Mouse (Mus musculus): ENCODE data around the gene Olfr1131.
"Not testable (repeated sequence)": the region's sequence is repeated elsewhere in the genome, so short reads cannot be mapped to it uniquely, and the experiment has no call there.

Olfr1131 gene

GRCm38 (mm10) chr2:87626804-87627203 is at the start of gene Olfr1131:
Olfr1131 (plus strand) TSS chr2:87627104.
- no peak for DNase-seq (ENCODE audit: low spot score)

- DNase-seq (ENCODE audit: low spot score), result not testable (repeated sequence)
These were observed 21.0 kb upstream of the Olfr1131 start, which contains the start of gene Olfr1130 for GRCm38 (mm10) chr2:87605912-87606311. Olfr1130 (plus strand) TSS chr2:87606212.

GRCm38 (mm10) chr2:87637435-87637834 is 10.5 kb downstream of the Olfr1131 start, which contains the start of gene Olfr1132:
Olfr1132 (minus strand) TSS chr2:87637535.
- DNase-seq (ENCODE audit: low spot score), result no peak

- DNase-seq (ENCODE audit: low spot score), result no peak
These were observed 15.5 kb downstream of the Olfr1131 start for GRCm38 (mm10) chr2:87642441-87642840.

GRCm38 (mm10) chr2:87647274-87647673 is 20.4 kb downstream of the Olfr1131 start, which contains the start of gene Olfr1133:
Olfr1133 (minus strand) TSS chr2:87647374.
- no peak for DNase-seq (ENCODE audit: low spot score)

GRCm38 (mm10) chr2:87658360-87658759 is 31.5 kb downstream of the Olfr1131 start, which contains the start of gene Olfr1134:
Olfr1134 (minus strand) TSS chr2:87658460.
- no peak for DNase-seq (ENCODE audit: low spot score)

GRCm38 (mm10) chr2:87673564-87673963 is 46.7 kb downstream of the Olfr1131 start, which contains the start of gene Olfr1135:
Olfr1135 (minus strand) TSS chr2:87673664.
- no peak for DNase-seq (ENCODE audit: low spot score)
